Mouse (Mus musculus) cerebellum, adult 2 months (tissue): ENCODE data around the gene Tti1.

ENCODE experiments used
- CTCF ChIP-seq: fragments of 200-500 bp; IDR thresholded peaks from 2 replicates; pipeline ENCODE4 v1.5.1; 2011; ENCODE audit warnings: low read depth, mild to moderate bottlenecking, control low read depth, low read length, moderate library complexity, borderline replicate concordance; ENCODE audit not compliant: insufficient read depth
- POLR2A ChIP-seq: fragments of 200-500 bp; IDR thresholded peaks from 2 replicates; pipeline ENCODE4 v1.6.1; 2011; ENCODE audit warnings: low read length, control low read depth, borderline replicate concordance; ENCODE audit not compliant: insufficient read depth

DNA sequence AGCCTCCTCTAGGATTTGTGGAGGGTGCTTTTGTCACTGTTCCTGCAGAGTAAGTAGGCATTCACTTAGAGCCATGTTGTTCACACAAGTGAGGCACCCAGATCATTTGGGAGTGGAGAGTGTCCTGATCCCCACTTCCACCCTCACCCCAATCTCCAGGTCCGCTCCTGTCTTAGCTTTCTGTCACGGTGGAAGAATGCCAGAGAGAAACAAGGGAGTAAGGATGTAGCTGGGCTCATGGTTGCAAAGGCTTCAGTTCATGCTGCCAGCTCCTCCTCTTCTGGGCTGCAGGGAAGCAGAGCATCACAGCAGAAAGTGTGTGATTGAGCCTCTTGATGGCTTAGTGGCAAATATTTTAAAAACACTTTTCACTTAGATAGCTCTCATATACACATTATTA lies 12.2 kb upstream of the Tti1 start:
- TF ChIP-seq CTCF (no peak), POLR2A (no peak)
